Comparison of ENCODE assay signal across 9 mouse cellular contexts in the genomic region with DNA sequence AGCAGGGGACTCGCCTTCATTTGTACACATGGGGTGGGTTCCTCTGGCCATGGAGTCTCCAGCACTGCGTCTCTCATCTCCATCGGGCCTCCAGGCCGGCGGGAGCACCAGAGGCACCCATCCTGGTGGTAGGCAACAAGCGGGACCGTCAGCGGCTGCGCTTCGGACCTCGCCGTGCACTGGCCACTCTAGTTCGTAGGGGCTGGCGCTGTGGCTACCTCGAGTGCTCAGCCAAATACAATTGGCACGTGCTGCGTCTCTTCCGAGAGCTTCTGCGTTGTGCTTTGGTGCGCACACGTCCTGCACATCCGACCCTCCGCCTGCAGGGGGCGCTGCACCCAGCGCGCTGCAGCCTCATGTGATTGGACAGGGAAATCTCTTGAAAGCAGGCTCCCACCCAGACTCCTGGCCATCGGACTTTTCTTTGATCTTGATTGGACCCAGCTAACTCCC. TPM values are rescaled to one million over a fixed set of nuclear protein-coding genes. Genes with fewer than 3 reads are reported as not detected.
DNase-seq lines count a peak whose midpoint lies in the region; ATAC-seq lines count a peak whose summit lies in the region.
"Had no signal": no experiment of that assay in that cellular context is flagged by ENCODE, and none has a peak within 500 bp of the region (broad histone marks: within the 10 kb centered on the region; RNA-seq: fewer than 3 reads in every experiment).

No protein-coding gene starts in this region.

- no peak overlapping the region for H3K27ac ChIP-seq in midbrain, embryonic 11.5 days (ENCODE audit: low read depth, low read length)
- H3K27ac ChIP-seq in midbrain, embryonic 16.5 days (ENCODE audit: low read length) = no peak overlapping the region
- H3K27ac ChIP-seq in embryonic facial prominence, embryonic 10.5 days (replicated peaks) = no peak overlapping the region
- H3K27ac ChIP-seq: hindbrain, embryonic 15.5 days had no signal

- H3K4me3 ChIP-seq in midbrain, embryonic 11.5 days (ENCODE audit: low read depth, low read length) = 0 out of 2 replicates have a peak overlapping the region, but pooled peaks have one; percentile 5
- H3K4me3 ChIP-seq in midbrain, embryonic 16.5 days (ENCODE audit: low read depth, low read length) = no peak overlapping the region
- H3K4me3 ChIP-seq in embryonic facial prominence, embryonic 10.5 days = peak overlapping the region; percentile 2; the same call in 1 of the 2 replicates
- H3K4me3 ChIP-seq: hindbrain, embryonic 15.5 days had no signal

- H3K27me3 ChIP-seq in midbrain, embryonic 11.5 days (ENCODE audit: control insufficient read depth, insufficient read depth, low read length) = peaks cover 86% of the 10 kb centered on the region
- peaks cover 61% of the 10 kb centered on the region for H3K27me3 ChIP-seq in midbrain, embryonic 16.5 days (ENCODE audit: control insufficient read depth, insufficient read depth, low read depth, low read length)
- peaks cover 100% of the 10 kb centered on the region for H3K27me3 ChIP-seq in embryonic facial prominence, embryonic 10.5 days (replicated peaks; ENCODE audit: low read depth, poor library complexity, severe bottlenecking)

- H3K4me1 ChIP-seq in midbrain, embryonic 11.5 days (ENCODE audit: control insufficient read depth, insufficient read depth, low read length) = peaks cover 56% of the 10 kb centered on the region
- peaks cover 47% of the 10 kb centered on the region for H3K4me1 ChIP-seq in midbrain, embryonic 16.5 days (ENCODE audit: control insufficient read depth, insufficient read depth, low read length)
- H3K4me1 ChIP-seq in embryonic facial prominence, embryonic 10.5 days = peaks cover 90% of the 10 kb centered on the region

- peak; percentile 57 to 77 for DNase-seq in cerebellum, postnatal 14 days
- no peak for DNase-seq in cerebellum, adult 9-10 months
- DNase-seq in midbrain, embryonic 11.5 days (ENCODE audit: low spot score, missing footprints) = peak; percentile 97
- DNase-seq in embryonic facial prominence, embryonic 10.5 days (ENCODE audit: low spot score) = peak; percentile 72
- peak; percentile 60 to 75 for DNase-seq in layer of hippocampus, adult 8-10 months (ENCODE audit: low spot score in 2 of 2)
- peak; percentile 49 for DNase-seq in lung, postnatal 36 days
- peak; percentile 76 for DNase-seq in testis, postnatal 14 days (ENCODE audit: low spot score)

- H3K9me3 ChIP-seq in midbrain, embryonic 11.5 days (ENCODE audit: control insufficient read depth, low read length) = no peaks in the 10 kb centered on the region; the same call in 1 of the 2 replicates
- no peaks in the 10 kb centered on the region for H3K9me3 ChIP-seq in midbrain, embryonic 16.5 days (replicated peaks; ENCODE audit: control insufficient read depth, low read length, poor library complexity, severe bottlenecking)
- no peaks in the 10 kb centered on the region for H3K9me3 ChIP-seq in embryonic facial prominence, embryonic 10.5 days
- H3K9me3 ChIP-seq: hindbrain, embryonic 15.5 days had no signal

- no peaks in the 10 kb centered on the region for H3K36me3 ChIP-seq in midbrain, embryonic 11.5 days (ENCODE audit: control insufficient read depth, insufficient read depth, low read length)
- H3K36me3 ChIP-seq in midbrain, embryonic 16.5 days (ENCODE audit: control insufficient read depth, insufficient read depth, low read length) = no peaks in the 10 kb centered on the region
- H3K36me3 ChIP-seq in embryonic facial prominence, embryonic 10.5 days (replicated peaks) = peaks cover 11% of the 10 kb centered on the region; the same call in 1 of the 2 replicates
- H3K36me3 ChIP-seq: hindbrain, embryonic 15.5 days had no signal

- WGBS in midbrain, embryonic 11.5 days = 13% methylated on average over 27 of the region's 27 CpGs
- 10% methylated on average over 27 of the region's 27 CpGs for WGBS in midbrain, embryonic 16.5 days
- 8% methylated on average over 27 of the region's 27 CpGs for WGBS in embryonic facial prominence, embryonic 10.5 days

- no peak overlapping the region for H3K4me2 ChIP-seq in midbrain, embryonic 11.5 days
- H3K4me2 ChIP-seq in midbrain, embryonic 16.5 days (ENCODE audit: low read length) = no peak overlapping the region
- H3K4me2 ChIP-seq: hindbrain, embryonic 15.5 days had no signal

- no peak overlapping the region for H3K9ac ChIP-seq in midbrain, embryonic 11.5 days (ENCODE audit: low read length)
- no peak overlapping the region for H3K9ac ChIP-seq in midbrain, embryonic 16.5 days (ENCODE audit: low read depth, low read length)
- H3K9ac ChIP-seq: hindbrain, embryonic 15.5 days had no signal

- ATAC-seq in midbrain, embryonic 11.5 days (ENCODE audit: low FRiP score) = no peak
- ATAC-seq in midbrain, embryonic 16.5 days = no peak

RNA-seq across cellular contexts. Expression of gene Rasl10a, which starts 1.8 kb away (rescaled TPM):
- polyA plus RNA-seq in midbrain, embryonic 11.5 days (2014; fragmentation: Nextera tagmentation; extraction: Ambion mirVana) = 0.19 and 0.37 TPM in 2 replicates
- polyA plus RNA-seq in midbrain, embryonic 16.5 days (2015; fragmentation: Nextera tagmentation; extraction: Ambion mirVana) = 1.1 and 1.2 TPM in 2 replicates
- polyA plus RNA-seq in embryonic facial prominence, embryonic 10.5 days (2016; fragmentation: Nextera tagmentation; extraction: Ambion mirVana) = 0.54 and 0.56 TPM in 2 replicates
- total RNA-seq in layer of hippocampus, adult 8-10 months (2022) = 10 to 100 TPM; 48.3 to 100.0 (median 69.5) TPM

RNA-seq across cellular contexts. Expression of gene Gas2l1, which starts 5.4 kb away (rescaled TPM):
- polyA plus RNA-seq in midbrain, embryonic 11.5 days (2014; fragmentation: Nextera tagmentation; extraction: Ambion mirVana) = 19.4 and 23.1 TPM in 2 replicates
- 19.5 and 20.6 TPM in 2 replicates for polyA plus RNA-seq in midbrain, embryonic 16.5 days (2015; fragmentation: Nextera tagmentation; extraction: Ambion mirVana)
- polyA plus RNA-seq in embryonic facial prominence, embryonic 10.5 days (2016; fragmentation: Nextera tagmentation; extraction: Ambion mirVana) = 25.3 and 25.7 TPM in 2 replicates
- 10 to 100 TPM; 81.4 to 91.4 (median 86.0) TPM for total RNA-seq in layer of hippocampus, adult 8-10 months (2022)

RNA-seq across cellular contexts. Expression of gene Rhbdd3, which starts 39.0 kb away (rescaled TPM):
- polyA plus RNA-seq in midbrain, embryonic 11.5 days (2014; fragmentation: Nextera tagmentation; extraction: Ambion mirVana) = 20.4 and 21.3 TPM in 2 replicates
- polyA plus RNA-seq in midbrain, embryonic 16.5 days (2015; fragmentation: Nextera tagmentation; extraction: Ambion mirVana) = 46.9 and 48.8 TPM in 2 replicates
- polyA plus RNA-seq in embryonic facial prominence, embryonic 10.5 days (2016; fragmentation: Nextera tagmentation; extraction: Ambion mirVana) = 30.8 and 31.9 TPM in 2 replicates
- 10 to 100 TPM; 22.1 to 26.4 (median 24.2) TPM for total RNA-seq in layer of hippocampus, adult 8-10 months (2022)

RNA-seq across cellular contexts. Expression of gene Ewsr1, which starts 39.3 kb away (rescaled TPM):
- 419 and 422 TPM in 2 replicates for polyA plus RNA-seq in midbrain, embryonic 11.5 days (2014; fragmentation: Nextera tagmentation; extraction: Ambion mirVana)
- 548 and 592 TPM in 2 replicates for polyA plus RNA-seq in midbrain, embryonic 16.5 days (2015; fragmentation: Nextera tagmentation; extraction: Ambion mirVana)
- polyA plus RNA-seq in embryonic facial prominence, embryonic 10.5 days (2016; fragmentation: Nextera tagmentation; extraction: Ambion mirVana) = 961 and 969 TPM in 2 replicates
- 100 to 1,000 TPM; 333 to 412 (median 383) TPM for total RNA-seq in layer of hippocampus, adult 8-10 months (2022)
